Mouse (Mus musculus) cerebellum, adult 9-11 months (tissue): Measurements from ENCODE around the gene Gfod2.

Experiments used
- DNase-seq: peaks from one replicate; pipeline ENCODE4 v3.0.0; 2022

Gfod2 gene

DNA sequence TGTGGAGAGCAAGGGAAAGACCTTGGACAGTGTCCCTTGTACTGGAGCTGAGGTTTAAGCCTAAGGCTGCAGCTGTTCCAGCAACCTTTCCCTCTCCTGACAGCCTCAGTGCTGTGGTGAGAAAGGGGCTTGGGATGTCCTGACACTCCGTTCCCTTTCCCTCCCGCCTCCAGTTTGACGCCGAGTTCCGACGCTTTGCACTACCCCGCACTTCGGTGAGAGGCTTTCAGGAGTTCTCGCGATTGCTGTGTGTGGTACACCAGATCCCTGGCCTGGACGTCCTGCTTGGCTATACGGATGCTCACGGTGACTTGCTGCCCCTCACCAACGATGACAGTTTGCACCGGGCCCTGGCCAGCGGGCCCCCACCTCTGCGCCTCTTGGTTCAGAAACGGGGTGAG, 56.5 kb downstream of the Gfod2 start:
- no peak for DNase-seq

DNA sequence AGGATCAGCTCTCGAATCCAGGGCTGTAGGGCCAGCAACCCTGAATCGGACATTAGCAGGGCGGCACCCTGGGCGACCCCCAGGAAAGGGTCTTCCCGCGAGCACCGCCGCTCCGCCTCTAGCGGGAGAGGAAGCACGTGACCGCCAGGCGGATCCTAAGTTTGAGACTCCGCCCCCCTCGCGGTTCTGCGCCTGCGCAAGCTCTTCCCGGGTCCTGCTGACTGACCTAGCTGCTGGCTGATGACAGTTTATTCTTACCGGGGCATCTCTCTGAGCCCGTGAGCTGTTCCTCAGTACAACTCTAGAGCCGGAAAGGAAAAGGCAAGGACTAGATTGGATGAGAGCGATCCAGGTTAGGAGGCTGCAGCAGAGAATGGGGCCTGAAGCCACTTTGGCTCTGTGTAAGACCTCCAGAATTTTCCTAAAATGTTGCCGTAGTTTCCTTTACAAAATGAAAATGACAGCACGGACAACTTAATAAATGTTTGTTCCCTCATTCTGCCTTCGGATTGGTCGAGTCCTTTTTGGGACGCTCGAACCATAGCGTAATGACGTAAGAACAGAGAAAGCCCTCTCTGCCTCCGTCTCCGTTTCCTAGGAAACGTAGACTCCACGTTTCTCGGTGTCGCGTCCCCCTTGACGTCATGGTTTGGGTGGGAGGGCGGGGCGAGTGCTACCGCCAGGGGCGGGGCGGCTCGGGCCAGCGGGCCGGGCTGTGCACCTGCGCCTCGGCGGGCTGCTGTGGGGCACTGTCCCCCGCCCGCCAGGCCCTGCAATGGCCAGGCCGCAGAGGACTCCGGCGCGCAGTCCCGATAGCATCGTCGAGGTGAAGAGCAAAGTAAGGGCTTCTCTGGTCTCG, 57.3 kb downstream of the Gfod2 start, which contains the start of the genes Acd and Pard6a:
Gene Acd, minus strand, starts transcription at position 137 of the 859 bp plus-strand sequence.
Gene Pard6a, plus strand, starts transcription at position 183 of the 859 bp plus-strand sequence.
- peak; percentile 96 for DNase-seq

DNA sequence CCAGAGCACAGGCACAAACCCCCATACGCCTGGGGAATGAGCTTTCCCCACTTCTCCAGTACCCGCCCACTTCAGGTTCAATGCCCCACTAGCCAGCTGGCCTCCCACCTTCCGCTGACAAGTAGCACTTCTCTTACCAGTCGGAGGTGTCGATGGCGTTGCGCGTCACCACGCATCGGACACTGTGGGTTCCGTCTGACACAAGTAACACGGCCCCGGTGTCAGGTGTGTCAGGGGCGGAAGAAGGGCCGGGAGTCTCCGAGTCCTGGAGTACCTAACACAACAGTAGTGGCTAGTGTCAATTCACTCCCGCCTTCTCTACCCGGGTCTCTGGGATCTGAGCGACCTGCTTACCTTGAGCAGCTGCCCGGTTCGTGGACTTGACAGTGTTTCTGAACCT, 57.9 kb downstream of the Gfod2 start:
- DNase-seq = no peak

DNA sequence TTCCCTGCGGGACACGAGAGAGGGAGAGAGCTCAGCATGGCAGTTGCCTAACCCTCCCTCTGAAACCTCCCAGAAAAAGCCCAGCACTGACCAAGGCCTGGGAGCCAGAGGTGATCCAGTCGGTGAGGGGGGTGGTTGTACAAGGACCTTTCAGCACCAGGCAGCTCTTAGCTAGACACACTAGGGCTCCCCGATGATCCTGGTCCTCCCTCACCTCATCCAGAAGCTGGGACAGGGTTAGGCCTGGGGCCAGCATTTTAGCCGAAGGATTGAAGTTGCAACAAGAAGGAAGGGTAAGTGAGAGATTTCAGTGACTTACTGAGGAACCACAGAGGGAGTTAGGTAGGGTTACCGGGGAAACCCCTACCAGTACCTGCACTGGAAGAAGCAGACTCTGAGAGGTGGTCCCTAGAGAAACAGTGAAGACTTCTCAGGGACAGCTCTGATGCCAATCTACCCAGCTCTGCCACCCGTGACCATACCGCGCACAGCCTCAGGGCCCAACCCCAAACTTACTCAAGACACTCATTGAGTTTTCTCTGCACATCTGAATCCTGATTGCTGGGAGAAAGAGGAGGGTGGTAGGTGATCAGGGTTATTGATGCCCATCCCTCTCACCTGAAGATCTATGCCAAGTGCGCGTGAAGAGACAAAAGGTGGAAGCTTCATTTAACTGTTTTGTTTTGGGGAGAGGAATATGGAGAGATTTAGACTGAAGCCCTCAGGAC, 58.8 kb downstream of the Gfod2 start:
- DNase-seq = peak; percentile 57

DNA sequence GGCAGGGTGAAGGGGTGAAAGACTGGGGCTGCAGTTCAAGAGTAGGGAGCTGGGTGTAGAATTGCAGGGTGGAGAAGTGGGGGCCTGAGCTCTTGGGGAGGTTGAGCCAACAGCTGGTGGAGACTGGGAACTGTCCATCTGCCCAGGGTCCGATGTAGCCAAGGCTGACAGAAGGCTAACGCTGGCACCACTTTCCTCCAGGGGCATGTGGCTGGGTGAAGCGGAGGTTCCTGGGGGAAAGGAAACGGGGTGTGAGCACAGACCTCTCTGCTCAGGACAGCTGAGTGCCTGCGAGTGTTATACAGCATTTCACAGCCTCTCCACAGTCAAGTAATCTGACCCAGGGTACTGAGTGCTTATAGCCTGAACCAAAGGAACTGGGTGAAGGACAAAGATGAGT, 59.7 kb downstream of the Gfod2 start:
- DNase-seq = peak; percentile 44

DNA sequence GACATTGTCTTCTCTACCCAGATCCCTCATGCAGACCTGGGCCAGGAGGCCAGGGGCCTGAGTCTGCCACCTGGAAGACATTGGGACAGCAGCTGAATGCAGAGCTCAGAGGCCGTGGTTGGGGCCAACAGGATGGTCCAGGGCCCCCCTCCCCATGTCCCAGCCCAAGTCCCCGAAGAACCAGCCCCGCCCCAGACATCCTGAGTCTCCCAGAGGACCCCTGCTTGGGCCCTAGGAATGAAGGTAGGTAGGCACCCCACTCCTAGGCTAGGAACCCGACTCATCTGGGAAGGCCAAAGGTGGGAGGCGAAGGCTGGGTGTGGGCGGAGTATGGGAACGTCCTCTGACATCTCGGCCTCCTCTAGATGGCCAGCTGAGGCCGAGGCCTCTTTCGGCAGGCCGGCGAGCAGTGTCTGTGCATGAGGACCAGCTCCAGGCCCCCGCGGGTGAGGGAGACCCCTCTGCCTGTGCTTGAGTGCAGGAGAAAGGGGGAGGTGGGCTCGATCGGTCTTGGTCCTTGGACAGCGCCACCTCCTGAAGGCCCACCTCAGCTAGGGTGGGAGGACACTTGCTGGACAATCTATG, 61.2 kb downstream of the Gfod2 start:
- DNase-seq = peak; percentile 49

DNA sequence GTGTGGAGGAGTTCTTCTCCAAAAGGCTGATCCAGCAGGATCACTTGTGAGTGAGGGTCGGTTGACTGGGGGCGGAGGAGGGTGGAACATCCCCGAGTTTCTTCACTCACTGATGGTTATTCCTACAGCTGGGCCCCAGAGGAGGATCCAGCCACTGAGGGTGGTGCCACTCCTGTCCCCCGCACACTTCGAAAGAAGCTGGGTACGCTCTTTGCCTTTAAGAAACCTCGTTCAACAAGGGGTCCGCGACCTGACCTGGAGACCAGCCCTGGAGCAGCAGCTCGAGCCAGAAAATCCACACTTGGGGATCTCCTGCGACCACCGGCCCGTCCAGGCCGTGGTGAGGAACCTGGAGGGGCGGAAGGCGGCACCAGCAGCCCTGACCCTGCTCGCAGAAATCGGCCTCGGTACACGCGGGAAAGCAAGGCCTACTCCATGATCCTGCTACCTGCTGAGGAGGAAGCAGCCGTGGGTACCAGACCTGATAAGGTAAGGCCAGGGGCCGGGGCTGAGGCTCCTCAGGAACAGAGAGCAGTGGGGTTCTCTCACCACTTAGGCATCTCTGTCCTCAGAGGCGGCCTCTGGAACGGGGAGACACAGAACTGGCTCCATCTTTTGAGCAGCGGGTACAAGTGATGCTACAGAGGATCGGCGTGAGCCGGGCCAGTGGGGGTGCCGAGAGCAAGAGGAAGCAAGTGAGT, 63.2 kb downstream of the Gfod2 start:
- DNase-seq = peak; percentile 53

DNA sequence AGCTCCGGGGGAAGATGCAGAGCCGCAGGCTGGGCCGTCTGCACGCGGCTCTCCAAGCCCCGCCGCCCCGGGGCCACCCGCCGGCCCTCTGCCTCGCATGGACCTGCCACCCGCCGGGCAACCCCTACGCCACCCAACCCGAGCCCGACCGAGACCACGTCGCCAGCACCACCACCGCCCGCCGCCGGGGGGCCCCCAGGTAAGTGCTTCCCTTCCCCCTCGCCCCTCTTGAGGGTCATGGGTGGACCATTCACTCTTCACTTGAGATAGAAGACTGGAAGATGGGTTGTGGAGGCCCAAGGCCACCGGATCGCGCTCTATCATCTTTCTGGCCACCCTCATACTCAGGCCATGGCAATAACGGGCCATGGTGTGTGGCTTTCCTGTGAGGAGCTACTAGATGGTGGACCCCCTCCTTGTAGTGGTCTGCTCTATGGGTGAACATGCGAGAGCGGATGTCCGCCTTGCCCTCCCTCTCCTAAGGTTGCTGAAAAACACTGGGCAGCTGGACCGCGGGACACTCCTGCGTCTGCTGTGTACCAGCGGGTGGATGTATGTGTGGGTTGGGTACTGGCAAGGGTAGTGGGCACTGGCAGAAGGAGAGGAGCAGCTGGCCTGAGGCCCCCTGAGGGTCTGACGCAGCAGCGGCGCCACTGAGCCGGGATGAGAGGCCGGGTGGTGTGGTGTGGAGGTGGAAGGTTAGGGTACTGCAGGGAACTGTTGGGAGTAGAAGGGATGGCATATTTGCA, 64.2 kb downstream of the Gfod2 start:
- DNase-seq = peak; percentile 83

DNA sequence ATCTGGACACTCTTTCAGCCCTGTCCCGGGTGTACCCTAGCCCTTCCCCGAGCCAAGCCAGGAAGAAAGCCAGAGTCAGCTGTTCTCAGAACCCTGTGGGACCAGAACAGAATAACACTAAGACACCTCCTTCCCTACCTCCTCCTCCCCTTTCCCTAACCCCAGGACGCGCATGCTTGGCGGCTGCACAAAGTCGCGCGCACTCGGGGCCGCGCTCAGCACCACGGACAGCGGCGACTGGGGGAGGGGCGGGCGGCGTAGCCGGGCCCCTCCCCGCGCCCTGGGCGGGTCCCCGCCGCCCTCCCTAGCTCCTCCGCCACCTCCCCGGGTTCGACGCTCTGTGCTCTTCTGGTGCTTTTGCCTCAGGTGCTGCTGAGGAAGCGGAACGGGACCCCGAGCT, 64.8 kb downstream of the Gfod2 start:
- DNase-seq = peak; percentile 90

DNA sequence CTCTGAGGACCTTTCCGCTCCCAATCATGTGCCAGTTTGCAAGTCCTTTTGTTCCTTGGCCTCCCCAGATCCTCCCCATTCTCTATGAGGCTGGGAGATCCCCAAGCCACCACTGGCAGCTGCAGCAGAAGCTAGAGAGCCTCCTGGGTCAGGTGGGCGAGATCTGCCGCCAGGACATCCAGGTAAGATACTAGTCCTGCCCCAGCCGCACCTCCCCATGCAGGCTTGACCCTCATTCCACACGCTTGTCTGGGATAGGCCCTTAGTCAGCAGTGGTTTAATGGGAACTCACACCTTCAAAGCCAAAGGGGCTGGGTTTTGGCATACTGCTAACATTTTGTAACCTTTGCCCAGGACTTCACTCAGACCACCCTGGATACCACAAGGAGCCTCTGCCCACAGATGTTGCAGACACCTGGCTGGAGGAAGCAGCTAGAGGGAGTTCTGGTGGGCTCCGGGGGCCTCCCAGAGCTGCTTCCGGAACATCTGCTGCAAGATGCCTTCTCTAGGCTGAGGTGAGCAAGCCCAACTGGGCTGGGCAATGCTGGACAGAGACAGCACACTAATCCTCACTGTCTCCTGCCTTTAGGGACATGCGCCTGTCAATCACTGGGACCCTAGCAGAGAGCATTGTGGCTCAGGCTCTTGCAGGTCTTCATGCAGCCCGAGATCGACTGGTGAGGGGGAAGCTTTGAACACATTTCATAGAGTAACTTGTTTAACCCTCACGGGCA, 65.8 kb downstream of the Gfod2 start:
- DNase-seq = peak; percentile 54

DNA sequence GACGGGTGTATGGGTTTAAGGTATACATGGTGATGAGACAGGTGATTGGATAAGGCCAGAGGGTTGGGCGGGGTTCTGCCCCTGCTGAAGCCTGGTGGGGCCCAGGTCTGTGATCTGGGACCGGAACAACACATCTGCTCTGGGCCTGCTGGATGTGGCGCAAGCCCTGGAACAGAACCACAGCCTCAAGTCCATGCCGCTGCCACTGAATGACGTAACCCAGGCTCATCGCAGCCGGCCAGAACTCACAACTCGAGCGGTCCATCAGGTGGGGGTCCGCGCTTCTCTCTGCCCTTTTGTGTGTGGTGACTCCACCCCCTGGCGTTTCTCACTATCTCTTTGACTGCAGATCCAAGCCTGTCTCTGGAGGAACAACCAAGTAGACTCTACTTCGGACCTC, 67.5 kb downstream of the Gfod2 start:
- DNase-seq = no peak

DNA sequence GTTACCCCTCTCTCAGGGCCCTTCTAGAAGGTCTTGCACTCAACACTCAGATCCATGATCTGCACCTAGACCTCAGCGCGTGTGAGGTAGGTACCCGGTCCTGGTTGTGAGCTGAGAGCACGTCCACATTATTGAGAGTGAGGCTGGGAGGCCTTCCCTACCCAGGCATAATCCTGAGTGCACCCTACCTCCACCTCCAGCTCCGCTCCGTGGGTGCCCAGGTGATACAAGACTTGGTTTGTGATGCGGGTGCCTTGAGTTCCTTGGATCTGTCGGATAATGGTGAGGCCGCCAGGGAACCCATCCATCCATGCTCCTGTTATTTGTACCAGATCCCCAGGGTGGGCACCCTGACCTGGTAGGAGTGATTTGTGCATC, 68.5 kb downstream of the Gfod2 start:
- DNase-seq = no peak

DNA sequence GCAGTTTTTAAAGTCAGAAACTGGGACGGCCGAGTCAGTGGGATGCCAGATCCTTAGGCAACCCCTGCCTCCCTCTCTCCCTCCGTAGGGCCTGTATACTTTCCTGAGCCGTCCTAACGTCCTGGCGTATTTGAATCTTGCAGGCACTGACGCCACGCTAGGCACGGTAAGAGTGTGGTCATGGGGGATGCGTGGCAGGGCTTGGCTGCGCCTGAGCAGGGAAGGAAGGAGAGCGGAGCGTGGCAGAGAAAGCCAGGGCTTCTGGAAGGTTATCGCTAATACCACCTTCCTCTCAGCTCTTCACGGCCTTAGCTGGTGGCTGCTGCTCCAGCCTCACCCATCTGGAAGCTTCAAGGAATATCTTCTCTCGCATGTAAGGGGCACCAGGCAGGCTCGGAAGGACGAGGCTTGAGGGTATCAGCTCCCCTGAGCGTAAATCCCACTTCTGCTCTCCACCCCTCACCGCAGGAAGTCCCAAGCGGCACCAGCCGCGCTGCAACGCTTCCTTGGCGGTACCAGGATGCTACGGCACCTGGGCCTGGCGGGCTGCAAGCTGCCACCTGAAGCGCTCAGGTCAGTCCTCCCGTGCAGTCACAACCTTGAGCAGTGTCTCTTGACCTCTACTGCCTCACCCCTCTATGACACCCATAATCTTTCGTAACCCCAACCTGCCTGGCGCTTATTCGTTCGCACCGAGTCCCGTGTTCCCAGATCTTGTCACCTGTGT, 69.0 kb downstream of the Gfod2 start:
- DNase-seq = no peak

DNA sequence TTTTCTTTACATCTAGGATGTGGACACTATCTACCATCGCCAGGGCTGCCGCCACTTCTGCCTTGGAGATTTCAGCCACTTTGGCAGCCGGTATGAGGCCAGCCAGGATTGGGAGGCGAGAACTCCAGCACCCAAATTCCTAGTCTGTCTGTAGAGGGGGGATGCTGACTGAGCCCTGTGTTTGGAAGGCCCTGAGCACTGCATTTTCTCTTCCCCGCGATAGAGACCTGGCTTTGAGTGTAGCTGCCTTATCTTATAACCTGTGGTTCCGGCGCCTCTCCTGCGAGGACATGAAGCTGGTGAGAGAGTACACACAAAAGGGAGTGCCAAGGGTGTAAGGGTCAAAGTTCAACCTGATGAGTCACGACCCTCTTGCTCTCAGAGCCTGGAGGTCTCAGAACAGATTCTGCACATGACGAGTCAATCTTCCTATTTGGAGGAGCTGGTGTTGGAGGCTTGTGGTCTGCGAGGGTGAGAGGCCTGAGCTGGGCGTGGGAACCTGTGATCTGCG, 70.2 kb downstream of the Gfod2 start:
- no peak for DNase-seq

DNA sequence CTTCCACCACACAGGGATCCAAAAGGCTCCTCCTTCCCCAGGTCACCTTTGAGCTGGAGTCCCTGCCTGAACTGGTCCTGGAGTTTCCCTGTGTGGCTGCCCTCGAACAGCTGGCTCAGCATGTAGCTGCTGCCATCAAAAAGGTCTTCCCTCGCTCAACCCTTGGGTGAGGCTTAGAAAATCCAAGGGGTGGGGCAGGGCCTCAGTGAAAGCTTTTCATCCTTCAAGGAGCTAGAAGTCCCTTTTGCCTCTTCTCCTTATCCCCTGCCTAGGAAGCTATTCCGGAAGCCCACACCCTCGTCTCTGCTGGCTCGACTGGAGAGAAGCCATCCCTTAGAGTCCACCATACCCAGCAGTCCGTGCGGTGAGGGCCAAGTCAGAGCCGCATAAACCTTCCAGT, 71.0 kb downstream of the Gfod2 start:
- no peak for DNase-seq

DNA sequence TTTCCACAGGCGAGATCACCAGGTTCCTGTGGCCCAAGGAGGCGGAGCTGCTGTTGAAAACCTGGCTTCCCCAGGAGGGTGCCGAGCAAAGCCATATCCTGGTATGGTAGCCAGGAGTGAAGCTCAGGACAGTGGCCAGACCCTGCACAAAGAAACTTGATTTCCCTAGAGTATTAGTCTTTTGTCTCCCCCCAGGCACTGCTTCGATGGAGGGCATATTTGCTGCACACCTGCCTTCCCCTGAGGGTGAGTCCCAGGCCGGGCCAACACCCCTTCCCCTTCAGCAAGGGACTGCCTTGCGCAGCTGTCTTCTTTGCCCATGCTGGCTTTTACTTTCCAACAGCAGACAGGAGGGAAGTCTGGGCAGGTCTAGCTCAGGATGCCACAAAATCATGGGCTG, 71.9 kb downstream of the Gfod2 start:
- DNase-seq = peak; percentile 26

DNA sequence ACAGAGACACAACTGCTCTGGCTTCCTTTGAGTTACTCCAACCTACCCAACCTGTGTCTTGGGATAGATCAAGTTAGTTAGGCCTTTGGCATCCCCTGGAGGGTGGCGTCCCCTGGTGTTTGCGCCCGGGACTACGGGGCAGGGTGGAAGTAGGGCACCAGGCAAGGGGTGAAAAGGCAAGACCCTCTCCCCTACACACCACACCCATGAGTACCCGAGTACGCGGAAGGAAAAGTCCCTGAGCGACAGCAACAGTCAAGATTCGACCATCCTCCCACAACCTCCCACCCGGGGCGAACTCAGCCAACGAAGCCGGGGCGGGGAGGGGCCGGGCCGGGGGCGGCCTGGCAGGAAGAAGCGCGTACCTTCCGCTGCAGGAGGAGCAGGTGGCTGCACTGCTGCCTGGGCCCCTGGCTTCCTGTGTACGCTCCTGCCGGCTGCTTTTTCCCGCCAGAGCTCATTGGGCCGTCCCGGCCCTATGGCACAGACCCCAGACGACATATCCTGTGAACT, 72.6 kb downstream of the Gfod2 start, which contains the start of gene Carmil2:
Gene Carmil2, plus strand, starts transcription at position 479 of the 513 bp plus-strand sequence.
- DNase-seq = peak; percentile 47

DNA sequence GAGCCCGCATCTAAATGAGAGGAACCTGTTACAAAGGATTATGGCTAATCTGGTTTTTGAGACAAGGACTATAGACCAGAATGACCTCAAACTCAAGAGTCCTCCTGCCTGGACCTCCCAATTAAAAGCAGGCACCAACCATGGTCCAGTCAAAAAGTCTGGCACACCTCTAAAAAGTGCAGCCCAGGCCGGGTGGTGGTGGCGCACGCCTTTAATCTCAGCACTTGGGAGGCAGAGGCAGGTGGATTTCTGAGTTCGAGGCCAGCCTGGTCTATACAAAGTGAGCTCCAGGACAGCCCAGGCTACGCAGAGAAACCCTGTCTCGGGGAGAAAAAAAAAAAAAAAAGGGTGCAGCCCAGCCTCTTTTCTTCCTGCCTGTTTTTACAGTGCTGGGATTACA, 73.1 kb downstream of the Gfod2 start:
- DNase-seq = no peak

DNA sequence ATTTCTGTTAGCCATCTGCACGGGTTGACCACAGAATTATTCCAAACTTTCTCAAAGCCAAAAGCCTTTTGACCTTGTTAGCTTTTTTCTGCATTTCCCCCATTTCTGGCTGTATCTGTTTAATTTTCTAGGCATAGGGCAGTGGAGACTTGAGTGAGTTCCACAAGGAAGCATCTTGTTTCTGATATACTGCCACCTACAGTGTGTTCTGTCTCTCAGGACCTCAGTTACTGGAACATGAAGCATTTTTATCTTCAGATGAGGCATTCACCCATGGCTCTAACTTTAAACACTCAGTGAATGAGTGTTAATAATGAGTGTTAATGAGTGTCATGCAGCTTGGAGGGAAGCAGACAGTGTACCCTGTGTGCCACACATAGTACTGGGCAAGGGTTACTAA, 80.6 kb downstream of the Gfod2 start:
- no peak for DNase-seq
